Mouse (Mus musculus) embryo, embryonic 11.5 days (tissue): ENCODE measurements around the gene Fcnb.

ENCODE experiments used
- DNase-seq: peaks from one replicate; pipeline ENCODE4 v3.0.0-alpha.2; 2012; ENCODE audit warnings: low read depth, low spot score

The Fcnb gene

DNA sequence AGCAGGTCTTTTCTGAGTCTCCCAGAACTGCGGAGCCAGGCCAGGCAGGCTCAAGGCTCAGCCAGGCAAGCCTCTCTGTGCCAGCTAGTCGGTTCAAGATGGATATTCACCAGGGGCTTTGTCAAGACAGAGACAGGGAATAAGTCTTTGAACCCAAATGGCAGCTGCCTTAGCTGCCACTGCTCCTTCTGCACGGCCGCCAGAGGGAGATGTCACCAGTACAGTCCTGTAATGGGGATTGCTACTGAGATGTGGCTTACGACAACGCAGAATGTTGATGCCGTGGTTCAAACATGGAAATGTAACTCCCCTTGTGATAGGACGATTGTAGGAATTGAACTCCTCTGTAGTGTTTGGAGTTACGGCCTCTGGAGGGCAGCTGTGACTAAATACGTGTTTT lies 1.4 kb upstream of the Fcnb start:
- DNase-seq = no peak

DNA sequence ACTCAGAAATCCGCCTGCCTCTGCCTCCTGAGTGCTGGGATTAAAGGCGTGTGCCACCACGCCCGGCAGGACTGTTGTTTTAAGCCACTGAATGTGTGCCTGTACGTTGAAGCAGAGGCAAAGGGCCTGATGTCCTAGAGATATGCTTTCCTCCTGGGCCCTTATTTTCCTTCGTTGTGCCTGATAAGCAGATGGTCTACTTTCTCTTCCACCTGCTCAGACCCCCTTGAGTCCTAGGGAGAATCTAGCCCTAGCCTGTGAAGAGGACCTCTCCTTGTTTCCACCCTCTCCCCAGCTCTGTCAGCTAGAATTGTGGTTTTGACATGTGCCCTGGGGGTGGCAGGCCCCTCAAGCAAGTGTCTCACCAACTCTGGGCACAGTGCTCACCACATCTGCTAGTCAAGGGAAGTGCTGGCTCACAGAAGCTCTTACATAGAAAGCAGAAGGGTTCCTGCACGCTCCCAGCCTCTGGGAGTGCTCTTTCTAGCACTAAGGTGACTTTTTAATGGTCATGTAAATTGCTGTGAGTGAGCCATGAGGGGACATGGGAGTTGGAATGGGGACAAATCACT lies 9.0 kb downstream of the Fcnb start:
- no peak for DNase-seq

DNA sequence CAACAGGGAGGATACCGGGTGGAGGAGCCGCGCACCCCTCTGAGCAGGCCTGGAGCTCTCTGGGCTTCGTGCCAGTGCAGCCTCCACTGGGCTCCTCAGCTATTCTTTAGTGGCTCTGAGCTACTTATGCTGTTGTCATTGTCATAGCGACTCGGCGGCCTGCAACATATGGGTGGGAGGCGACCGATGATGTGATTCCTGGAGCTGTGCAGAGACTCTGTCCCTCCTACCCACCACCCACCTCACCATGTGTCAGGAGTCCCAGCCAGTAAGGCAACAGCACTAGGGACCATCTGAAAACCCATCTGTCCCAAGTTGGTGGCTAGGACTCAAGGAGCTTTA lies 16.2 kb downstream of the Fcnb start:
- no peak for DNase-seq

DNA sequence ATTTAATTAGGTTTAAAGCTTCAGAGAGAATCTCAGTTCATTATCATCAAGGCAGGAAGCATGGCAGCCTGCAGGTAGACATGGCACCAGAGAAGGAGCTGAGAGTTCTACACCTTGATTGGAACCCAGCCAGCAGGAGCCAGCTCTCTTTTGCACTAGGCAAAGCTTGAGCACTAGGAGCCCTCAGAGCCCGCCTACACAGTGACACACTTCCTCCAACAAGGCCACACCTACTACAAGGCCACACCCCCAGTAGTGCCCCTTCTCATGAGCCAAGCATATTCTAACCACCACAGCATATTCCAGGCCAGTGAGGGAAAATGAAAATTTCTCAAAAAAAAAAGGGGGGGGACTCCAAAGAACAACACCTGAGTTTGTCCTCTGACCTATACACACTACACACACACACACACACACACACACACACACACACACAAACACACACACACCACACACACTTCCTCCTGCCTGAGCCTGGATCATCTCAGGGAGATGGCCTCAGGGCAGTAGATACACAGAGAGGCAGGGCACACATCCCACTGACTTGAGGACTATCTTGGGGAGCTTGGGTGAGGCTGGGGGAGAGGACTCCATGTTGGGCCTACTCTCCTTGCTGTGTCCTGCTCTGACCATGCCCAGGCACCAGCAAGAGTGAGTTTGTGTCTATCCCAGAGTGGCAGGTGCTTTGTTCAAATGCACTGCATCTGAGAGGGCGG lies 16.7 kb downstream of the Fcnb start:
- no peak for DNase-seq

DNA sequence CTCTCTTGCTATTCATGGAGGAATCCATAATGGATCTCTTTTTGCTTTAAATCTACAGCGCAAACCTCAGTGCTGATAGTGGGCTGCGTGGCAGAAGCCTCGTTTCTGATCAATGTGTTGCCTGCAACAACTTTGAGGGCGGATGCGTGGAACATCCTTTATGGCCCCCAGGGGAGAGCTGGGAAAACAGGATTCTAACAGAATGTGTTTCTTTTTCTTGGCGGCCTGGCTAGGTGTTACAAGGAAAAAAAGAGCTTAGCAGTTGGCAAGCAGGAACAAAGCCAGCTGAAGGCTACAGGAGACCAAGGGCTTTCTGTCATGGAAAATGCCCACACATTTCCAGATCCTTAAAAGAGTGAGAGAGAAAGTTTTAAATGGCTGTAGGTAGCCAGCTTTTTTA lies 17.5 kb downstream of the Fcnb start:
- DNase-seq = no peak

DNA sequence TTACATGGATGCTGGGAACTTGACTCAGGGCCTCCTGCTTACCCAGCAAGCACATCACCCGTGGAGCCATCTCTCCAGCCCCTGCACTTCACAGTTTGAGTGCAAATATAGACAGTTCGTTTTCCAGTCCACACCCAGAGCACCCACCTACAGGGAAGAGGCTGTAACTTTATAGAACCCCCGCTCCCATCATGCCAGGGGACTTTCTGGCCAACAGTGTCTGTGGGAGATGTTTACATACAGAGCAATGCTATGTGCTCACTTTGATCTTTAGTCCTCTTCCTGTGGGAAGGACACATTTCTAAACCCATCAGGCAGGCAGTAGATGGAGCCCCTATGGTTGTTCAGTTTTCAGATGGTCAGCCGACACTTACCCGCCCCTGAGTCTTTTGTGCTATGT lies 18.0 kb downstream of the Fcnb start:
- no peak for DNase-seq

DNA sequence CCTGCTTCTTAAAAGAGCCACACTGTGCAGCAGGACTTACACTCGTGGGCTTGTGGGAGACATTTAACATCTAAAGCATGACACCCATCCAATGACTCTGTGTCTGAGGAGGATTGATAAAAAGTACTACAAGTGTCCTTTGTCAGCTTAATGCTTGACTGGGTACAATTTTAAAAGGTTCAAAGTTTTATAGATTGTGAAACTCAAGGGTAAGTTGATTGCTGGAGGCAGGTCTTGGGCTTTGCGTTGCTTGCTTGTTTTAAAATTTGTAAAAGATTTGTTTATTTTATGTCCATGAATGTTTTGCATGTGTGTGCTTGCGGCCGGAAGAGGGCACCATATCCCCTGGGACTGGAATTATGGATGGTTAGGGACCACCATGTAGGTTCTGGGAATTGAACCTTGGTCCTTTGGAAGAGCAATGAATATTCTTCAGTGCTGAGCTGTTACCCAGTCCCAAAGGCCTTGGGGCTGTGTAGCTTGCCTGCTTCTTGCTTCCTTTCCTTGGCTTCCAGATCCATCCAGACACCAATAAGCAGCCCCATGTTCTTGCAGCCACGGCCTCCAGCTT lies 19.5 kb downstream of the Fcnb start:
- no peak for DNase-seq

DNA sequence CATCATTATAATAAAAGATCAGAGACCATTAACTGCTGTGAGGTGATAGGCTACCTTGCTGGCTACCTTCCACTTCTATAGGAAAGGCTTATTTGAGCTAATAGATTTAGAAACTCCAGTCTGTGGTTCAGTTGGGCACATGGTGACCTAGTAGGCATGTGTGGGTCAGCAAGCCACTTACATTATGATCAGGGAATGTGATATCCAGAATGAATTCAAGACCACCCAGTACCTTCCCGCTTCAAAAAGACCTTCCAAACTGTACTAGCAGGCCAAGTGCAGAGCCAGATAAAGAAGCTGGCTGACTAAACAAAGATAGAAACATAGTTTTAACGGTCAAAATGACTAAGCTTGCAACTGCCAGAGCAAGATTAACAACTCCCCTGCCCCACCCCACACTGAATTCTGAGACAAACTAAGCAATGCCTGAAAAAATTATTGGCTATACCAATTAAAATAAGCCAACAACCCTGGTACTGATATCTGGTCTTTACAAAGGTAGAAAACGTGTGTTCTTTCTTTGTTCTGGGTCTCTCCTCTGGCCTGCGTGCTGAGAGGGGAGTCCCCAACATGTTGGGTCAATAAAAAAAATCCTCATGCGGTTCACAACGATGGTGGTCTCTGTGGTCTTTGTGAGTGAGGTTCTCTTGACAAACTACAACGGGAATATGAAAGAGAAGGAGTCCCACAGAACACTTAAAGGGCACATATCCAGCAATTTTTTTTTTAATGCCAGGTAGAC lies 20.2 kb downstream of the Fcnb start:
- no peak for DNase-seq

DNA sequence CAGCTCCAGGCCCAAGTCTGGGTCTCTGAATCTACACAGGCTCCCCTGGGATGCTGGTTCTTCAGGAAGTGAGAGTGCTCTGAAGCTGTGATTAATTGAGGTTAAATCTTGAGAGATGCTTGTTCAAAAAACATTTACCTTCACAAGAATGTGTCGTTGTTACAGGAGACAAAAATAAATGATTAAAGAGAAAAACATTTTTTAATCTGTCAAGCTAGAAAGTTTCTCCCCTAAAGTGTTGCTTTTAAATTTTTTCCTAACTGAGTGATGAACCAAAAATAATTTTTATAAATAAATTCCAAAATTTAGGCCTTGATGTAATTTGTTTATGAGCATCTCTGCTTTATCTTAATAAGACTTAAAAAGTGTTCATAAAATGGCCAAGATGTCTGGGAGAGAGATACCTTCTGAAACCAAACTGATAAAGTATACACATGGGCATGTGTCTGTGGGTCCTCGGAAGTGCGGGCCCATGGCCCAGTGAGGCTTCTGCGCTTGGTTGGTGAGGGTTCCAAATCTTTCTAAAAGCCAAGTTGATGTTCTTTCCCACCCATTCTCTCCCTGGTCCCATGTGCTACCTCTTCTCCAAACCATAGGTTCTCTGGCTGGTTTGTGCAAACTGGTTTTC lies 20.9 kb downstream of the Fcnb start:
- DNase-seq = no peak

DNA sequence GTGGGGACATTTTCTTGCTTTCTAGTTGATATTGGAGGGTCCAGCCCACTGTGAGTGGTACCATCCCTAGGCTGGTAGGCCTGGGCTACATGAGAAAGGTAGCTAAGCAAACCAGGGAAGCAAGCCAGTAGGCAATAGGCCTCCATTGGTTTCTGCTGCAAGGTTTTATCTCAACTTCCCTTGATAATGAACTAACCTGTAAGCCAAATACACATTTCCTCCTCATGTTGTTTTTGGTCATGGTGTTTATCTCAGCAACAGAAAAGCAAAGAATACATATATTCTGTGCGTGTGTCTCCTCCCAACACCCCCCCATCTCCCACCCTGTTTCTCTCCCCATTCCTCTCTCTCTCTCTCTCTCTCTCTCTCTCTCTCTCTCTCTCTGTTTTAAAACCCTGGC lies 24.8 kb downstream of the Fcnb start:
- DNase-seq = no peak

DNA sequence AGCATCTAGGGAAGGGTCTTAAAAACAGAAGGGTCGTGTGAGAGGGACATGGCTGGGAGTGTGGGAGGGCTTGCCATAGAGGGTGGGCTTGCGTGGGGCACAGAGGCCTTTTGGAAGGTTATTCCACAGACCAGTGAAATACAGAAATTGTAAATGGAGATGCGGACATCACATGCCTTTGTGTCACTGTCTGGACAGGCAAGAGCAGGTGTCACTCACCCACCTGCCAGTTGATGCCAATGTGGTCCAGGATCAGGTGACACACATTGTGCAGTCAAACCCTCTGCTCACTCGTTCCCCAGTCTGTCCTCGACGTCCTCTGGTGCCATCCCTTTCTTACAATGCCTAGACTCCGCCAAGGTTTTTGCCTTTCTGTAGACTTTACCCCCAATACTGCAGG lies 37.6 kb downstream of the Fcnb start:
- no peak for DNase-seq

DNA sequence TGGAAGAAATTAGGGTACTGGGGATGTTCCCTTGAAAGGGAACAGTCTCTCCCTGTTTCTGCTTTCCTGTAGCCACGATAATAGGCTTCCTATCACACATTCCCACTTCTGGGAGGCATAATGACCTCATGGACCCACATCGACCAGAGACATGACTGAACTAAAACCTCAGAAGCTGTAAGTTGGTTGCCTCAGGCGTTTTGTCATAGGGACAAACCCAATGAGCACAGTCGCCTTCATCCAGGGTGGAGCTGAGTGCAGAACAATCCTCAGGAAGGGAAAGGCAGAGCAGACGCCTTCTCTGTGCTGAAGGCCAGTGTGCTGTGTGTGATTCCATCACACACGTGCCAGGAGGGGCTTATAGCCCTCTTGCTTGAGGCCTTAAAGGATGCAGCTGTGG lies 38.4 kb downstream of the Fcnb start:
- DNase-seq = no peak

DNA sequence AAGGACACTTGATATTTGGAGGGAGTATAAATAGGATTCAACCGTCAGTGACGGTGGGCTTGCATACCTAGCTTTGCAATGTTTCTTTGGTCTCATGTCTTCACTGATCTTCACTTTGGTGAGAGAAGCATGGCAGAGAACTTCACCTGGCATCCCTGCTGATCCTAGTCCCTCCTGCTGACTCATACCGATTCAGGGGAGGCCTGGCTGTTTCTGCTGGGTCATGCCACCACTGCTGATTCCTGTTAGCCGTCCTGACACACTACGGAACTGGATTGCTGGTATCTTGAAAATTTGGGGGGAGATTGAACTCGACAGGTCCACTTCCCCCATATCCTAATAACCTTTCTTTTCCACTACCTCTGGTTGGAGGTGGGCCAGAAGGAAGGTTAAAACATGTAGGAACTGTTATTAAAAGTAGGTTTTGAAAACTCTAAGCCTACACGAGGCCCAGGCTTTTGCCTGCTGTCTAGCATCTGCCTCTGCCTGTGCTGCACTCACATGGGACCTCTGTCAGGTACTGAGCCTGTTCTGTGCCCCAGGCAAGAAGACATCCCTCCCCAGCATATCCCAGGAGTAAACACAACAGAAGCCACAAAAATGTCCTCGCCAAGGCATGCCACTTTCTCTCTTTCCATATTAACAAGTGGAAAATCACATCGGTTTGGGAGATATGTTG lies 39.6 kb downstream of the Fcnb start:
- DNase-seq = no peak

DNA sequence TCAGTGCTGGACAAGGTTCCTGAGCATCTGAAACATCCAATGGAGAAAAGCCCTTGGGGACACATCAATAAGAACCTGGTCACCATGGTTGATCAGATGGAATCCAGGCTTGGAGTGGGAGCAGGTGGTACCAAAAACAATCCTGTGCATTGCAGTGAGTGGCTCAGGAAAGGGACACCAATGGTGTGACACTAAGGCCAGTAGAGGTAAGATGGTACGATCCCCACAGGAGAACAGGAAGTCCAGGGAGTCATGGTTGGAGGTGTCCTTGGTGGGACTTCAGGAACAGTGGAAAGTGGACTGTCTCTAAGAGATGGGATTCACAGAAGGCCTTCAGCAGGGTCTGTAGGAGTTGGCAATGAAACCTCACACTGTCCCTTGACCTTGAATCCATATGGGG lies 44.2 kb downstream of the Fcnb start:
- no peak for DNase-seq

DNA sequence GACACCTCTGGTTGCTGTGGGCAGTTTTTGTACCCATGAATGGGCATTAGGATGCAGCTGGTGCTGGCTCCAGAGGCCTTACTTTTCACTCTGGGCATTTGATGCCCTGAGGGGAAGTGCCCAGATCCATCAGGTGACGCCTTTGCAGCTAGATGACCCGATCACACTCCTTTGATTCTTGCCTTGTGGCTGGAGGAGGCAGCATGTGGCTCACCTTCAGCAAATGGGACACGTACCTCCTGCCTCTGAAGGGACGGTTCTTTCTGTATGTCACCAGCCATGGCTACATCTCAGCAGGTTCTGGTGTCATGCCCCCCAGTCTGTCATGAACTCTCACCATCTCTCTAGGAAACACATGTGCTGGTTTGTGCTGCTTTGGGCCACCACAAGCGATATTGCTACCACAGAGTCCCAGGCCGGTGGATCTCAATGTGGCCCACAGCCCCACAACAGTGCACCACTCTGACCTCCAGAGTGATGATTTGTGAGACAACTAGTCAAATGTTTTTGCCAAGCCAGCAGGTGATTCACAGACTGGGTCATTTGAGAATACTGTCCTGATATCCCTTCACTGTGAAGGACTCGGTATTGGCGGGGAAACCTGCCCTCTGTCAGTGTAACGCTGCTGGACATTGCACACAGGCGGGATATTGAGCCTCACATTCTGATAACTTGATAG lies 44.9 kb downstream of the Fcnb start:
- no peak for DNase-seq

DNA sequence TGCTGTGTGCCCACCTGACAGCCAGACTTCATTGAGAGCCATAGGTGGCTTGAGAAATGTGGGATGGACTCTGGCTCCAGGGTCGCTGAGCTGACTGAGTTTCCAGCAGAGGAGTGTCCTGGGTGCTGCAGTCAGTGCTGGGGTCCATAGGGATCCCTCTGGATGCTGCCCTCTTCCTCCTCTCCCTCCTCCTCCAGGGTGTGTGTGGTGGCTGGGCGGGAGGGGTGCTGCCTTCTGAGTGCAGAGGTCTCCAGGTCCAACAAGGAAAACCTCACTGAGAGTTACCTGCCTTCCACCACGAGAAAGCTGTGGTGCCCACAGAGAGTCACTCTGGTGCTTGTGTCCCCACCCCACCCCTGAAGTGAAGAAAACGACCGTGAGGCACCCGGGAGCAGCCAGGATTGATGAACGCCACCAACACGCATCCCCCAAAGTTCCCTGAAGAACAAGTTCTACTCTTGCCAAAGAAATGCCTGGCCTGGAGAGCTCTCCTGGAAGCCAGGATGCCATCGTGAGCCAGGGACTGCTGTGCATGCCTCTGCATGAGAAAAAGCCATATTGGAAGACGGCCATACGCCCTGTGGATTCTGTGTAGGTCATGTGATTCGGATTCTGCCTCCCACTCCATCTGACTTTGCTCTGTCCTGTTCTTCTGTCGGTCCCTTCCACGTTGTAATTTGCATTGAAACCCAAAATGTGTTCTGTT lies 46.1 kb downstream of the Fcnb start:
- DNase-seq = no peak

DNA sequence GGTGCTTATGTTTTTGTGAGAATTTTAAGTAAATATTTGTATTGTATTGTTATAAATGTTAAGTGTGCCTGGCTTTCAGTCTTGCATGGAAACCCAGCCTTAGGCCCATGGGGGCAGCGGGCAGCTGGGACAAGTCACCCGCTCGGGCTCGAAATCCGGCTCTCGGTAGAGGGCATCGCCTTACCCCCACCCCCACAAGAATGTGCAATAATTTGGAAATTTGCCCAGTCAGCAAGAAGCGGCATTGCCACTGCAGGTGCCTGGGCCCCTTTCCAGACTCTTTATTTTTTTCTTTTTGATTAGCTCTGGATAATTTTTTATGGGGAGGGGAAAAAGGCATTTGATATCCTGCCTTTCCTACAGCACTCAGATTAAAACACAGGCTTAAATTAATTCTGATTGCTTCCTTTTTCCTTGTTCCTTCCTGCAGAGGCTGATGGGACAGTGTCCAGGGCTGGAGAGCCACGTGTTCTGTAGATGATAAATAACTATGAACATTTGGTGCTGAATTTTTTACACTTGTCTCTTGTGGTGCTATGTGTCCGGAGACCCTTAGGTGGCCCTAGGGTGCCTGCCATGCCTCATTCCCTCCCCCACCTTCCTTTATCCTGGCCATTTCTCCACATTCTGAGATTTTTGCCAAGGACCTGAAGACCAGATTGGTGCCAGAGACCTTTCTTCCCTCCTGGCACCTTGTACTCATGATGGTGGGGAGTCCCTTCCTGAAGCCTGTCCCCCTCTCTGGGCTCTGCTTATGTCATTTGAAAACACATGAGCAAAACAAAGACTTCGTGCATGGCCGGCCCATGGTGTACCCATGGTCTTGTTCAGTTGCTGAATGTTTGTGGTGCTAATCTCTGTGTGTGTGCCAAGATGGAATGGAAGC lies 46.9 kb downstream of the Fcnb start:
- DNase-seq = no peak

DNA sequence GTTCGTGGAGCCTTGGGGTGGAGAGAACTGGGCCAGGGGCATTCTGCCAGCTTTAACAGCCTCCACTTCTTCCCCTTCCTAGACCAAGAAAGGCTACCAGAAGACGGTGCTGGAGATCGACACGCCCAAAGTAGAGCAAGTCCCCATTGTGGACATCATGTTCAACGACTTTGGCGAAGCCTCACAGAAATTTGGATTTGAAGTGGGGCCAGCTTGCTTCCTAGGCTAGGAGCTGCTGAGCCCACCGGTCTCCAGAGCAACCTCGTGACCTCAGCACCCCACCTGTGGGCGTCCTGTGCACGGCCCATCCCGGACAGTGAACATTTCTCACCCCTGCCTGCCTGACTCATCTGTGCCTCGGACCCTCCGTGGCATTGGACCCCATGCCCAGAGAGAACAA lies 47.9 kb downstream of the Fcnb start:
- no peak for DNase-seq

DNA sequence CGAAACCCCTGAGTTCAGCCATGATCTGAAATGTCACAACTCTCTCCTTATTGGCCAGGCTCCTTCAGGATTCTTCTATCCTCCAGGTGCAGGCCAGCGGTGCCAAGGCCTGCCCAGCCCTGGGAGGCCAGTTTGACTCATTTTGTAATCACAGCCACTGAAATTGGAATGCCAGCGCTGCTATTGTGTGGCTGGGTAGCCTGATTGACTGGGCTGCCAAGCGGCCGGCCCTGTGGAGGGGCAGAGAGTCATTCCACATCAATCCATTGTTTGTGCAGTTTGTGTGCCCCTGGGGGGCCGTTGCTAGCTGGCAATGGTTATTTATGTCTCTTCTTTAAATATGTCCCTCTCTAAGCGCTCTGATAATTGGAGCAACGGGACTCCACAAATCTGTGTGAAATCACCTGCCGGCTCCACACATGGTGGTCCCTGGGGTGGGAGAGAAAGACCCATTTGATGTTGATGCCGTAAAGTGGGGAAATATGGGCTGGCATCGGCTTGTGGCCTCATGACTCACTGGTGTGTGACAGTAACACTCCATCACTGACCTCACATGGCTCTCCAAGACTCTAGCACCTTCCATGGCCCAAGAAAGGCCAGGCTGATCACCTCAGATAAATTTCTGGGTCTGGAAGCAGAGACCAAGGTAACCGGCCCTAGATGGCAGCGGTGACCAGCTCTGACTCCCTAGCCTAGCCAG lies 50.5 kb downstream of the Fcnb start:
- peak; percentile 7 for DNase-seq
